Mouse (Mus musculus): ENCODE data around the gene Cdsn. TPM values are rescaled to one million over a fixed set of nuclear protein-coding genes. Genes with fewer than 3 reads are reported as not detected.

The Cdsn gene
- polyA plus RNA-seq, 1 experiment from 2014 or later, result 0.11 TPM

GRCm38 (mm10) chr17:35543412-35543861 lies 8.5 kb upstream of the Cdsn start:
- H3K9me3 ChIP-seq (ENCODE audit: control insufficient read depth, low read length), result no peaks in the 10 kb centered on the region
- H3K4me1 ChIP-seq (ENCODE audit: control insufficient read depth, insufficient read depth, low read length), result 0 out of 2 replicates have a peak, but pooled peaks cover 6% of the 10 kb centered on the region
- no peaks in the 10 kb centered on the region for H3K27me3 ChIP-seq (ENCODE audit: control insufficient read depth, insufficient read depth, low read length)
- H3K4me3 ChIP-seq (replicated peaks; ENCODE audit: low read depth, low read length), result no peak overlapping the region
- H3K4me2 ChIP-seq (ENCODE audit: low read length), result peak overlapping the region; percentile 29
- ATAC-seq (ENCODE audit: low FRiP score, low TSS enrichment), result peak; percentile 62; the same call in 1 of the 2 replicates
- 0 out of 2 replicates have a peak overlapping the region, but pooled peaks have one; percentile 39 for H3K27ac ChIP-seq (replicated peaks; ENCODE audit: low read depth, low read length)
- WGBS, result 9% methylated on average over 14 of the region's 14 CpGs
- DNase-seq, result peak; percentile 54
- H3K9ac ChIP-seq (replicated peaks; ENCODE audit: low read length), result no peak overlapping the region
- no peaks in the 10 kb centered on the region for H3K36me3 ChIP-seq (ENCODE audit: control insufficient read depth, insufficient read depth, low read length)

GRCm38 (mm10) chr17:35544001-35544400 lies 7.9 kb upstream of the Cdsn start:
- no peak overlapping the region for H3K4me3 ChIP-seq (replicated peaks; ENCODE audit: low read depth, low read length)
- H3K36me3 ChIP-seq (ENCODE audit: control insufficient read depth, insufficient read depth, low read length), result no peaks in the 10 kb centered on the region
- H3K4me1 ChIP-seq (ENCODE audit: control insufficient read depth, insufficient read depth, low read length), result 0 out of 2 replicates have a peak, but pooled peaks cover 6% of the 10 kb centered on the region
- no peak overlapping the region for H3K4me2 ChIP-seq (ENCODE audit: low read length)
- H3K27ac ChIP-seq (replicated peaks; ENCODE audit: low read depth, low read length), result no peak overlapping the region
- H3K9ac ChIP-seq (replicated peaks; ENCODE audit: low read length), result no peak overlapping the region
- no peak for ATAC-seq (ENCODE audit: low FRiP score, low TSS enrichment)
- no peaks in the 10 kb centered on the region for H3K9me3 ChIP-seq (ENCODE audit: control insufficient read depth, low read length)
- DNase-seq, result no peak
- no peaks in the 10 kb centered on the region for H3K27me3 ChIP-seq (ENCODE audit: control insufficient read depth, insufficient read depth, low read length)
- 74% methylated on average over 6 of the region's 6 CpGs for WGBS

GRCm38 (mm10) chr17:35544680-35545079 lies 7.2 kb upstream of the Cdsn start:
- 30% methylated on average over 6 of the region's 6 CpGs for WGBS

GRCm38 (mm10) chr17:35547465-35547864 lies 4.5 kb upstream of the Cdsn start:
- no peak for ATAC-seq (ENCODE audit: low FRiP score, low TSS enrichment)
- H3K9ac ChIP-seq (replicated peaks; ENCODE audit: low read length), result no peak overlapping the region
- H3K36me3 ChIP-seq (ENCODE audit: control insufficient read depth, insufficient read depth, low read length), result no peaks in the 10 kb centered on the region
- H3K27me3 ChIP-seq (ENCODE audit: control insufficient read depth, insufficient read depth, low read length), result no peaks in the 10 kb centered on the region
- no peak for DNase-seq
- no peaks in the 10 kb centered on the region for H3K9me3 ChIP-seq (ENCODE audit: control insufficient read depth, low read length)
- WGBS, result 88% methylated on average over 2 of the region's 2 CpGs
- 0 out of 2 replicates have a peak, but pooled peaks cover 6% of the 10 kb centered on the region for H3K4me1 ChIP-seq (ENCODE audit: control insufficient read depth, insufficient read depth, low read length)
- H3K4me2 ChIP-seq (ENCODE audit: low read length), result no peak overlapping the region
- no peak overlapping the region for H3K27ac ChIP-seq (replicated peaks; ENCODE audit: low read depth, low read length)
- no peak overlapping the region for H3K4me3 ChIP-seq (replicated peaks; ENCODE audit: low read depth, low read length)

More at GRCm38 (mm10) chr17:35544680-35545079, 7.2 kb upstream of the Cdsn start:
- no peaks in the 10 kb centered on the region for H3K27me3 ChIP-seq (ENCODE audit: control insufficient read depth, insufficient read depth, low read length)
- 0 out of 2 replicates have a peak, but pooled peaks cover 6% of the 10 kb centered on the region for H3K4me1 ChIP-seq (ENCODE audit: control insufficient read depth, insufficient read depth, low read length)
- ATAC-seq (ENCODE audit: low FRiP score, low TSS enrichment), result no peak
- no peak overlapping the region for H3K27ac ChIP-seq (replicated peaks; ENCODE audit: low read depth, low read length)
- H3K36me3 ChIP-seq (ENCODE audit: control insufficient read depth, insufficient read depth, low read length), result no peaks in the 10 kb centered on the region
- no peak overlapping the region for H3K9ac ChIP-seq (replicated peaks; ENCODE audit: low read length)
- H3K9me3 ChIP-seq (ENCODE audit: control insufficient read depth, low read length), result no peaks in the 10 kb centered on the region
- DNase-seq, result peak; percentile 81
- H3K4me3 ChIP-seq (replicated peaks; ENCODE audit: low read depth, low read length), result no peak overlapping the region
- no peak overlapping the region for H3K4me2 ChIP-seq (ENCODE audit: low read length)

GRCm38 (mm10) chr17:35548636-35549035 lies 3.3 kb upstream of the Cdsn start:
- H3K4me1 ChIP-seq (ENCODE audit: control insufficient read depth, insufficient read depth, low read length), result no peaks in the 10 kb centered on the region
- no peak overlapping the region for H3K9ac ChIP-seq (replicated peaks; ENCODE audit: low read length)
- H3K4me2 ChIP-seq (ENCODE audit: low read length), result no peak overlapping the region
- H3K27me3 ChIP-seq (ENCODE audit: control insufficient read depth, insufficient read depth, low read length), result no peaks in the 10 kb centered on the region
- DNase-seq (no peak), ATAC-seq (ENCODE audit: low FRiP score, low TSS enrichment) (no peak)
- no peak overlapping the region for H3K27ac ChIP-seq (replicated peaks; ENCODE audit: low read depth, low read length)
- no peak overlapping the region for H3K4me3 ChIP-seq (replicated peaks; ENCODE audit: low read depth, low read length)
- WGBS, result 10% methylated on average over 5 of the region's 5 CpGs
- H3K9me3 ChIP-seq (ENCODE audit: control insufficient read depth, low read length), result no peaks in the 10 kb centered on the region
- H3K36me3 ChIP-seq (ENCODE audit: control insufficient read depth, insufficient read depth, low read length), result no peaks in the 10 kb centered on the region

- no peaks in the 10 kb centered on the region for H3K9me3 ChIP-seq (ENCODE audit: control insufficient read depth, low read length)
- ATAC-seq (ENCODE audit: low FRiP score, low TSS enrichment), result no peak
- no peak overlapping the region for H3K27ac ChIP-seq (replicated peaks; ENCODE audit: low read depth, low read length)
- DNase-seq, result no peak
- no peak overlapping the region for H3K4me2 ChIP-seq (ENCODE audit: low read length)
- H3K4me1 ChIP-seq (ENCODE audit: control insufficient read depth, insufficient read depth, low read length), result no peaks in the 10 kb centered on the region
- no peaks in the 10 kb centered on the region for H3K27me3 ChIP-seq (ENCODE audit: control insufficient read depth, insufficient read depth, low read length)
- no peak overlapping the region for H3K9ac ChIP-seq (replicated peaks; ENCODE audit: low read length)
- H3K4me3 ChIP-seq (replicated peaks; ENCODE audit: low read depth, low read length), result no peak overlapping the region
- WGBS, result 46% methylated on average over 15 of the region's 15 CpGs
- H3K36me3 ChIP-seq (ENCODE audit: control insufficient read depth, insufficient read depth, low read length), result no peaks in the 10 kb centered on the region
Measured at GRCm38 (mm10) chr17:35549437-35550142, 2.3 kb upstream of the Cdsn start.

GRCm38 (mm10) chr17:35550143-35550494 lies 1.8 kb upstream of the Cdsn start:
- 96% methylated on average over 4 of the region's 4 CpGs for WGBS
- ATAC-seq (ENCODE audit: low FRiP score, low TSS enrichment) (no peak), DNase-seq (no peak)
- H3K27ac ChIP-seq (replicated peaks; ENCODE audit: low read depth, low read length), result no peak overlapping the region
- H3K27me3 ChIP-seq (ENCODE audit: control insufficient read depth, insufficient read depth, low read length), result no peaks in the 10 kb centered on the region
- no peak overlapping the region for H3K4me2 ChIP-seq (ENCODE audit: low read length)
- no peak overlapping the region for H3K4me3 ChIP-seq (replicated peaks; ENCODE audit: low read depth, low read length)
- no peaks in the 10 kb centered on the region for H3K9me3 ChIP-seq (ENCODE audit: control insufficient read depth, low read length)
- no peaks in the 10 kb centered on the region for H3K36me3 ChIP-seq (ENCODE audit: control insufficient read depth, insufficient read depth, low read length)
- H3K4me1 ChIP-seq (ENCODE audit: control insufficient read depth, insufficient read depth, low read length), result no peaks in the 10 kb centered on the region
- H3K9ac ChIP-seq (replicated peaks; ENCODE audit: low read length), result no peak overlapping the region

GRCm38 (mm10) chr17:35550871-35551270 lies 1.1 kb upstream of the Cdsn start:
- WGBS, result 56% methylated on average over 8 of the region's 8 CpGs
- Histone ChIP-seq H3K27ac (replicated peaks; ENCODE audit: low read depth, low read length) (no peak overlapping the region), H3K4me1 (ENCODE audit: control insufficient read depth, insufficient read depth, low read length) (no peaks in the 10 kb centered on the region), H3K27me3 (ENCODE audit: control insufficient read depth, insufficient read depth, low read length) (no peaks in the 10 kb centered on the region), H3K4me2 (ENCODE audit: low read length) (no peak overlapping the region), H3K9ac (replicated peaks; ENCODE audit: low read length) (no peak overlapping the region), H3K36me3 (ENCODE audit: control insufficient read depth, insufficient read depth, low read length) (no peaks in the 10 kb centered on the region), H3K4me3 (replicated peaks; ENCODE audit: low read depth, low read length) (no peak overlapping the region), H3K9me3 (ENCODE audit: control insufficient read depth, low read length) (no peaks in the 10 kb centered on the region)
- ATAC-seq (ENCODE audit: low FRiP score, low TSS enrichment), result no peak
- no peak for DNase-seq

- H3K4me2 ChIP-seq (ENCODE audit: low read length), result no peak overlapping the region
- H3K27me3 ChIP-seq (ENCODE audit: control insufficient read depth, insufficient read depth, low read length), result no peaks in the 10 kb centered on the region
- no peaks in the 10 kb centered on the region for H3K36me3 ChIP-seq (ENCODE audit: control insufficient read depth, insufficient read depth, low read length)
- H3K9me3 ChIP-seq (ENCODE audit: control insufficient read depth, low read length), result no peaks in the 10 kb centered on the region
- H3K4me3 ChIP-seq (replicated peaks; ENCODE audit: low read depth, low read length), result no peak overlapping the region
- H3K9ac ChIP-seq (replicated peaks; ENCODE audit: low read length), result no peak overlapping the region
- ATAC-seq (ENCODE audit: low FRiP score, low TSS enrichment) (no peak), DNase-seq (no peak)
- no peaks in the 10 kb centered on the region for H3K4me1 ChIP-seq (ENCODE audit: control insufficient read depth, insufficient read depth, low read length)
- 83% methylated on average over 5 of the region's 5 CpGs for WGBS
- no peak overlapping the region for H3K27ac ChIP-seq (replicated peaks; ENCODE audit: low read depth, low read length)
Measured at GRCm38 (mm10) chr17:35554321-35554720, 2.4 kb downstream of the Cdsn start.
